In the genomic region with DNA sequence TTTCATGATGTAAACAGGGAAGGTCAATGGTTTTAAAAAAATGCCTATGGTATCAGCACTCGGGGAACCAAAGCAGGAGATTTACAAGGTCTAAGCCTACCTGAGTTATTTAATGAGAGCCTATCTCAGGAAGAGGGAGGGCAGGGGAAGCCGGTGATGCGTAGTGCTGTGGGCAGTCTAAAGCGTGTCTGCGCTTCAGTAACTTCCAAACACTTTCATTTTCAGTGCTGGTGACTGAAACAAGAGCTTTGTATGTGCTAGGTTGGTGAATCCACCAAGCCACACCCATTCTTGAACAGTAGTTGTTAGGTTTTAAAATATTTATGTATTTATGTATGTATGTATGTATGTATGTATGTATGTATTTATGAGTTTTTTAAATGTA, we compare ENCODE assay signal across 14 mouse cellular contexts. TPM values are rescaled to one million over a fixed set of nuclear protein-coding genes. Genes with fewer than 3 reads are reported as not detected.
DNase-seq lines count a peak whose midpoint lies in the region; ATAC-seq and TF ChIP-seq lines count a peak whose summit lies in the region.
"Had no signal": no experiment of that assay in that cellular context is flagged by ENCODE, and none has a peak within 500 bp of the region (broad histone marks: within the 10 kb centered on the region; RNA-seq: fewer than 3 reads in every experiment).

No protein-coding gene starts in this region.

- intact Hi-C loops in heart, adult 2 months (cut with DNase I) = loop anchor here (10.0 kb wide), 1 partner anchor 849 kb away; no protein-coding TSS in a partner anchor
- intact Hi-C loops in heart, postnatal 25 days (cut with DNase I) = loop anchor here (10.0 kb wide), 2 partner anchors 819 to 1159 kb away; no protein-coding TSS in a partner anchor

- no peaks in the 10 kb centered on the region for H3K36me3 ChIP-seq in heart, adult 2 months (ENCODE audit: control insufficient read depth, insufficient read depth, low read length)
- no peaks in the 10 kb centered on the region for H3K36me3 ChIP-seq in kidney, postnatal 0 days (ENCODE audit: insufficient read depth, low read length)
- no peaks in the 10 kb centered on the region for H3K36me3 ChIP-seq in stomach, embryonic 14.5 days (ENCODE audit: control insufficient read depth, insufficient read depth, low read length)
- H3K36me3 ChIP-seq in stomach, postnatal 0 days (ENCODE audit: control insufficient read depth, insufficient read depth, low read length) = no peaks in the 10 kb centered on the region
- H3K36me3 ChIP-seq in forebrain, postnatal 0 days (ENCODE audit: insufficient read depth) = no peaks in the 10 kb centered on the region
- H3K36me3 ChIP-seq: embryonic facial prominence, embryonic 15.5 days; limb, embryonic 12.5 days; neural tube, embryonic 15.5 days had no signal

- WGBS in heart, adult 2 months = 57% methylated on average over 5 of the region's 5 CpGs
- WGBS in kidney, postnatal 0 days = 37% methylated on average over 5 of the region's 5 CpGs
- WGBS in stomach, embryonic 14.5 days = 63% methylated on average over 5 of the region's 5 CpGs
- WGBS in stomach, postnatal 0 days = 64% methylated on average over 5 of the region's 5 CpGs
- 82% methylated on average over 5 of the region's 5 CpGs for WGBS in forebrain, postnatal 0 days

- H3K4me3 ChIP-seq in heart, adult 2 months = no peak overlapping the region
- peak overlapping the region; percentile 18; the same call in 1 of the 2 replicates for H3K4me3 ChIP-seq in kidney, postnatal 0 days (replicated peaks; ENCODE audit: low read depth, low read length)
- no peak overlapping the region for H3K4me3 ChIP-seq in stomach, embryonic 14.5 days (ENCODE audit: low read depth, low read length)
- no peak overlapping the region for H3K4me3 ChIP-seq in stomach, postnatal 0 days (ENCODE audit: low read depth, low read length)
- H3K4me3 ChIP-seq in forebrain, postnatal 0 days (ENCODE audit: low read depth, low read length) = no peak overlapping the region
- H3K4me3 ChIP-seq: embryonic facial prominence, embryonic 15.5 days; limb, embryonic 12.5 days; neural tube, embryonic 15.5 days had no signal

- TF ChIP-seq CTCF in heart, adult 2 months (IDR thresholded peaks at IDR 0.05) = no peak
- no peak for TF ChIP-seq CTCF in kidney, postnatal 0 days (IDR thresholded peaks at IDR 0.05; ENCODE audit: low read depth)
- TF ChIP-seq CTCF in stomach, postnatal 0 days (IDR thresholded peaks at IDR 0.05; ENCODE audit: low read depth) = no peak
- no peak for TF ChIP-seq CTCF in forebrain, postnatal 0 days (IDR thresholded peaks at IDR 0.05; ENCODE audit: low read depth)

- ATAC-seq in kidney, postnatal 0 days (replicated peaks; ENCODE audit: low FRiP score, low read depth) = peak; percentile 74
- ATAC-seq in stomach, embryonic 14.5 days (ENCODE audit: insufficient number of reproducible peaks, insufficient read depth, low FRiP score, low read depth) = no peak
- no peak for ATAC-seq in stomach, postnatal 0 days (ENCODE audit: low FRiP score, low TSS enrichment)
- no peak for ATAC-seq in forebrain, postnatal 0 days
- ATAC-seq: forebrain, embryonic 16.5 days had no signal

- no peaks in the 10 kb centered on the region for H3K9me3 ChIP-seq in kidney, postnatal 0 days (replicated peaks; ENCODE audit: low read length)
- no peaks in the 10 kb centered on the region for H3K9me3 ChIP-seq in stomach, embryonic 14.5 days (ENCODE audit: control insufficient read depth, low read depth, low read length)
- no peaks in the 10 kb centered on the region for H3K9me3 ChIP-seq in stomach, postnatal 0 days (ENCODE audit: control insufficient read depth, low read length)
- H3K9me3 ChIP-seq in forebrain, postnatal 0 days (ENCODE audit: low read length) = no peaks in the 10 kb centered on the region
- H3K9me3 ChIP-seq: embryonic facial prominence, embryonic 15.5 days; limb, embryonic 12.5 days; neural tube, embryonic 15.5 days had no signal

- no peak for DNase-seq in heart, adult 2 months
- DNase-seq in heart, postnatal 25 days (ENCODE audit: low spot score) = no peak
- DNase-seq in kidney, postnatal 0 days (ENCODE audit: low spot score) = peak; percentile 64
- no peak for DNase-seq in kidney, adult 18-20 months
- DNase-seq in stomach, postnatal 0 days (ENCODE audit: low spot score) = no peak
- no peak for DNase-seq in forebrain, postnatal 0 days
- no peak for DNase-seq in ovary, postnatal 10 days (ENCODE audit: low spot score)
- DNase-seq: cerebellum, postnatal 14 days; right cerebral cortex, postnatal 25 days had no signal

- no peaks in the 10 kb centered on the region for H3K79me2 ChIP-seq in heart, adult 2 months (replicated peaks; ENCODE audit: control insufficient read depth, insufficient read depth, low read length)

- no peak overlapping the region for H3K27ac ChIP-seq in heart, adult 2 months
- H3K27ac ChIP-seq in kidney, postnatal 0 days = no peak overlapping the region
- no peak overlapping the region for H3K27ac ChIP-seq in stomach, embryonic 14.5 days (ENCODE audit: low read length)
- H3K27ac ChIP-seq in stomach, postnatal 0 days (replicated peaks) = no peak overlapping the region; the same call in 1 of the 2 replicates
- H3K27ac ChIP-seq in forebrain, postnatal 0 days (ENCODE audit: low read depth, low read length) = no peak overlapping the region
- H3K27ac ChIP-seq: embryonic facial prominence, embryonic 15.5 days; limb, embryonic 12.5 days; neural tube, embryonic 15.5 days had no signal

- H3K4me1 ChIP-seq in heart, adult 2 months (ENCODE audit: control insufficient read depth, insufficient read depth, low read length) = peaks cover 3% of the 10 kb centered on the region; the same call in 1 of the 2 replicates
- H3K4me1 ChIP-seq in kidney, postnatal 0 days (replicated peaks; ENCODE audit: insufficient read depth, low read length) = no peaks in the 10 kb centered on the region
- H3K4me1 ChIP-seq in stomach, embryonic 14.5 days (ENCODE audit: control insufficient read depth, insufficient read depth, low read length) = peaks cover 6% of the 10 kb centered on the region; the same call in 1 of the 2 replicates
- no peaks in the 10 kb centered on the region for H3K4me1 ChIP-seq in stomach, postnatal 0 days (replicated peaks; ENCODE audit: control insufficient read depth, insufficient read depth)
- no peaks in the 10 kb centered on the region for H3K4me1 ChIP-seq in forebrain, postnatal 0 days (ENCODE audit: insufficient read depth)
- H3K4me1 ChIP-seq: embryonic facial prominence, embryonic 15.5 days; limb, embryonic 12.5 days; neural tube, embryonic 15.5 days had no signal

- no peak for TF ChIP-seq POLR2A in heart, adult 2 months (IDR thresholded peaks at IDR 0.05; ENCODE audit: insufficient read depth, low read depth, low read length)

- peak overlapping the region; percentile 54 for H3K4me2 ChIP-seq in kidney, postnatal 0 days (ENCODE audit: low read length)
- peak overlapping the region; percentile 23 for H3K4me2 ChIP-seq in stomach, embryonic 14.5 days (replicated peaks; ENCODE audit: low read depth, low read length)
- no peak overlapping the region; the same call in 1 of the 2 replicates for H3K4me2 ChIP-seq in stomach, postnatal 0 days (replicated peaks; ENCODE audit: low read depth)
- no peak overlapping the region for H3K4me2 ChIP-seq in forebrain, postnatal 0 days (ENCODE audit: low read depth)
- H3K4me2 ChIP-seq: embryonic facial prominence, embryonic 15.5 days; limb, embryonic 12.5 days; neural tube, embryonic 15.5 days had no signal

- no peak for TF ChIP-seq EP300 in heart, adult 2 months (IDR thresholded peaks at IDR 0.05; ENCODE audit: insufficient read depth, low read depth, low read length)
- no peak for TF ChIP-seq EP300 in stomach, postnatal 0 days (optimal IDR thresholded peaks at IDR 0.05)

- H3K27me3 ChIP-seq in heart, adult 2 months (ENCODE audit: control insufficient read depth, insufficient read depth, low read length) = no peaks in the 10 kb centered on the region
- H3K27me3 ChIP-seq in kidney, postnatal 0 days (ENCODE audit: insufficient read depth, low read length) = no peaks in the 10 kb centered on the region
- no peaks in the 10 kb centered on the region for H3K27me3 ChIP-seq in stomach, embryonic 14.5 days (ENCODE audit: control insufficient read depth, insufficient read depth, low read length)
- H3K27me3 ChIP-seq in stomach, postnatal 0 days (ENCODE audit: control insufficient read depth, insufficient read depth, low read length) = no peaks in the 10 kb centered on the region
- H3K27me3 ChIP-seq in forebrain, postnatal 0 days (ENCODE audit: insufficient read depth, low read length) = no peaks in the 10 kb centered on the region
- H3K27me3 ChIP-seq: embryonic facial prominence, embryonic 15.5 days had no signal

- H3K9ac ChIP-seq in heart, adult 2 months (ENCODE audit: low read depth, low read length) = peak overlapping the region; percentile 19; the same call in 1 of the 2 replicates
- H3K9ac ChIP-seq in kidney, postnatal 0 days (ENCODE audit: low read depth, low read length) = peak overlapping the region; percentile 37; the same call in 1 of the 2 replicates
- no peak overlapping the region for H3K9ac ChIP-seq in stomach, embryonic 14.5 days (replicated peaks; ENCODE audit: low read depth, low read length)
- H3K9ac ChIP-seq in stomach, postnatal 0 days (ENCODE audit: low read length) = no peak overlapping the region
- H3K9ac ChIP-seq in forebrain, postnatal 0 days = no peak overlapping the region
- H3K9ac ChIP-seq: embryonic facial prominence, embryonic 15.5 days; limb, embryonic 12.5 days; neural tube, embryonic 15.5 days had no signal

RNA-seq across cellular contexts. Expression of a gene that starts 12.8 kb away (rescaled TPM):
- total RNA-seq in heart, adult 2 months (2021) = under 1 TPM; 0.16 to 0.29 TPM
- polyA plus RNA-seq in heart, adult 2 months (2012; rRNA removed) = 0.06 and 0.08 TPM in 2 replicates
- under 1 TPM; 0.36 to 0.42 TPM for total RNA-seq in heart, postnatal 25 days (2021)
- 9.0 and 9.2 TPM in 2 replicates for polyA plus RNA-seq in kidney, postnatal 0 days (2015; fragmentation: Nextera tagmentation; extraction: Ambion mirVana)
- 21.8 and 22.4 TPM in 2 replicates for polyA plus RNA-seq in stomach, embryonic 14.5 days (2014; fragmentation: Nextera tagmentation; extraction: Ambion mirVana)
- 3.8 and 5.0 TPM in 2 replicates for polyA plus RNA-seq in stomach, postnatal 0 days (2015; fragmentation: Nextera tagmentation; extraction: Ambion mirVana)
- total RNA-seq in forebrain, postnatal 0 days (2014; rRNA removed) = 2.0 and 3.7 TPM in 2 replicates
- polyA plus RNA-seq in forebrain, postnatal 0 days (2015; fragmentation: Nextera tagmentation; extraction: Ambion mirVana) = 1.2 and 1.4 TPM in 2 replicates

Comparison
In these comparisons a context has a peak if more than half of its experiments do, and no peak if none do; other contexts are left out.
1. H3K4me2 ChIP-seq: peak in kidney, postnatal 0 days (single experiment) and stomach, embryonic 14.5 days (single experiment); none in stomach, postnatal 0 days (single experiment) and forebrain, postnatal 0 days (single experiment).
2. H3K9ac ChIP-seq: peak in heart, adult 2 months (single experiment) and kidney, postnatal 0 days (single experiment); none in stomach, embryonic 14.5 days (single experiment), stomach, postnatal 0 days (single experiment) and forebrain, postnatal 0 days (single experiment).